In the genomic region with DNA sequence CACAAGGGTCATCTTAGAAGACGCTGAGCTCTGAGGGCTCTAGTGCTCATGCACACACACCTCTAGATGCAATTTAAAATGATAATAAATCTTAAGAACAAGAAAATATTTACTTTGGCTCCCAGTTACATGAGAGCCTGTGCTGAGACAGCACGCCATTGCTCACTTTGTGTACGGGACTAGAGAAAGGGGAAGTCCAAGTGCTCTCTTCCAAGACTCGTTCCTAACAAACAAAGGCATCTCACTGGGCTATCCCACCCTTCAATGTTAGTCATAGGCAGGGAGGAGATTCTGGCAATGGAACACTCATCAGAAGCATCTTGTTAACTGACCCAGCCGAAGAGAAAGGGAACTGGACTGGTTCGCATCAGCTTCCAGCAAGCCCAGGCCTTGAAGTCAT, we compare ENCODE assay signal across 19 mouse cellular contexts.
A peak's percentile ranks its signal among the peaks of the same experiment; 100 is the strongest.
DNase-seq lines count a peak whose midpoint lies in the region; ATAC-seq and TF ChIP-seq lines count a peak whose summit lies in the region.
"Had no signal": no experiment of that assay in that cellular context is flagged by ENCODE, and none has a peak within 500 bp of the region (broad histone marks: within the 10 kb centered on the region; RNA-seq: fewer than 3 reads in every experiment).

No protein-coding gene starts in this region.

- no peak overlapping the region for H3K9ac ChIP-seq in kidney, embryonic 15.5 days
- H3K9ac ChIP-seq in midbrain, postnatal 0 days (replicated peaks; ENCODE audit: low read length, poor library complexity, severe bottlenecking): no peak overlapping the region
- H3K9ac ChIP-seq: forebrain, embryonic 13.5 days; heart, embryonic 13.5 days had no signal

- peaks cover 26% of the 10 kb centered on the region for H3K36me3 ChIP-seq in kidney, embryonic 15.5 days
- H3K36me3 ChIP-seq in midbrain, postnatal 0 days (ENCODE audit: insufficient read depth, low read length): no peaks in the 10 kb centered on the region; the same call in 1 of the 2 replicates

- H3K27ac ChIP-seq in kidney, embryonic 15.5 days: peak overlapping the region; percentile 37; the same call in 1 of the 2 replicates
- H3K27ac ChIP-seq in bone marrow macrophage, adult 2 months (ENCODE audit: insufficient read depth, low read depth, low read length): peak overlapping the region; percentile 72
- no peak overlapping the region for H3K27ac ChIP-seq in midbrain, postnatal 0 days (ENCODE audit: low read depth, low read length)
- H3K27ac ChIP-seq: embryonic facial prominence, embryonic 10.5 days; forebrain, embryonic 13.5 days; heart, embryonic 13.5 days; midbrain, embryonic 10.5 days had no signal

- TF ChIP-seq CTCF in bone marrow macrophage, adult 2 months (IDR thresholded peaks at IDR 0.05; ENCODE audit: low read depth, low read length): no peak
- TF ChIP-seq CTCF in midbrain, postnatal 0 days (IDR thresholded peaks at IDR 0.05): no peak

- 41% methylated on average over 6 of the region's 6 CpGs for WGBS in kidney, embryonic 15.5 days
- WGBS in midbrain, postnatal 0 days: 88% methylated on average over 6 of the region's 6 CpGs

- no peak overlapping the region for H3K4me3 ChIP-seq in kidney, embryonic 15.5 days (replicated peaks)
- no peak overlapping the region for H3K4me3 ChIP-seq in bone marrow macrophage, adult 2 months (ENCODE audit: insufficient read depth, low read length)
- no peak overlapping the region for H3K4me3 ChIP-seq in midbrain, postnatal 0 days (ENCODE audit: low read depth, low read length)
- H3K4me3 ChIP-seq: embryonic facial prominence, embryonic 10.5 days; forebrain, embryonic 13.5 days; heart, embryonic 13.5 days; midbrain, embryonic 10.5 days had no signal

- no peak for ATAC-seq in kidney, embryonic 15.5 days (replicated peaks; ENCODE audit: low FRiP score)
- no peak for ATAC-seq in midbrain, postnatal 0 days (ENCODE audit: low FRiP score)
- ATAC-seq: forebrain, embryonic 13.5 days; inflammation-experienced regulatory T-cells, adult 6 months had no signal

- peak; percentile 97 for DNase-seq in heart, adult 11 months
- no peak for DNase-seq in heart, postnatal 4 days
- no peak for DNase-seq in kidney, adult 8-10 months
- peak; percentile 39 for DNase-seq in lung, postnatal 10 days
- DNase-seq in ovary, postnatal 14 days (ENCODE audit: low spot score): no peak
- DNase-seq in midbrain, postnatal 0 days (ENCODE audit: low spot score): no peak
- DNase-seq: adrenal gland, adult 8-10 months; cerebellum, adult 11 months; cerebellum, postnatal 25 days; left cerebral cortex, postnatal 4 days; thymus, postnatal 4 days had no signal

- no peak for TF ChIP-seq POLR2A in bone marrow macrophage, adult 2 months (IDR thresholded peaks at IDR 0.05; ENCODE audit: borderline replicate concordance, low read depth, low read length)

- no peak overlapping the region for H3K4me2 ChIP-seq in kidney, embryonic 15.5 days
- H3K4me2 ChIP-seq in midbrain, postnatal 0 days (ENCODE audit: low read depth, low read length, poor library complexity, severe bottlenecking): no peak overlapping the region
- H3K4me2 ChIP-seq: forebrain, embryonic 13.5 days; heart, embryonic 13.5 days had no signal

- no peaks in the 10 kb centered on the region for H3K27me3 ChIP-seq in kidney, embryonic 15.5 days
- no peaks in the 10 kb centered on the region for H3K27me3 ChIP-seq in midbrain, postnatal 0 days (ENCODE audit: insufficient read depth, low read length)
- H3K27me3 ChIP-seq: CH12.LX; forebrain, embryonic 13.5 days; heart, embryonic 13.5 days had no signal

- peaks cover 17% of the 10 kb centered on the region for H3K4me1 ChIP-seq in kidney, embryonic 15.5 days
- H3K4me1 ChIP-seq in bone marrow macrophage, adult 2 months (ENCODE audit: control insufficient read depth, insufficient read depth, low read length): peaks cover 40% of the 10 kb centered on the region
- no peaks in the 10 kb centered on the region for H3K4me1 ChIP-seq in midbrain, postnatal 0 days (ENCODE audit: insufficient read depth, low read length)
- H3K4me1 ChIP-seq: forebrain, embryonic 13.5 days; midbrain, embryonic 10.5 days had no signal

- H3K9me3 ChIP-seq in kidney, embryonic 15.5 days (replicated peaks): no peaks in the 10 kb centered on the region
- H3K9me3 ChIP-seq in midbrain, postnatal 0 days (ENCODE audit: low read length): no peaks in the 10 kb centered on the region
- H3K9me3 ChIP-seq: embryonic facial prominence, embryonic 10.5 days; forebrain, embryonic 13.5 days; heart, embryonic 13.5 days; midbrain, embryonic 10.5 days had no signal

Comparison
In these comparisons a context has a peak if more than half of its experiments do, and no peak if none do; other contexts are left out.
1. DNase-seq: peak in heart, adult 11 months (single experiment) and lung, postnatal 10 days (single experiment); none in heart, postnatal 4 days (single experiment), kidney, adult 8-10 months (0 of 2), ovary, postnatal 14 days (single experiment) and midbrain, postnatal 0 days (single experiment).